10 mouse cellular contexts compared by ENCODE assay signal in the genomic region with DNA sequence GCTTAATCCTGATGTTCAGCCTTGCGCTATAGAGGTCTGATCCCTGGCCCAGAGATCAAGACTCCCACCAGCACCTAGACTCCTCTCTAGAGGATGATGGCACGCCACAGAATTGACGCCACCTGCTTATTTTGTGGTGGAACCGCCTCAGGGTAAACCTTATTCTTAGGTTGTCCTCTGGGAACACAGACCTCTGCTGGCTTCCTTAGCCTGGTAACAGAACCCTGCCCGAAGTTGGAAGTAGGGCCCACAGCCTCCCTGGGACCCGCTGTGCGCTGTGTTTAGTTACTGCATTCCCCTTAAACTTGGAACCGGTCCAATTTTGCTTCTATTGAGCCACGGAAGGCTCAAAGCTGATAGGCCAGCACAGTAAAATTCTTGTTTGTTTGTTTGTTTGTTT. TPM values are rescaled to one million over a fixed set of nuclear protein-coding genes. Genes with fewer than 3 reads are reported as not detected.
DNase-seq lines count a peak whose midpoint lies in the region; ATAC-seq and TF ChIP-seq lines count a peak whose summit lies in the region.
"Had no signal": no experiment of that assay in that cellular context is flagged by ENCODE, and none has a peak within 500 bp of the region (broad histone marks: within the 10 kb centered on the region; RNA-seq: fewer than 3 reads in every experiment).

No protein-coding gene starts in this region.

- H3K4me2 ChIP-seq in hindbrain, embryonic 11.5 days (replicated peaks; ENCODE audit: low read depth, low read length) = no peak overlapping the region
- no peak overlapping the region for H3K4me2 ChIP-seq in hindbrain, embryonic 12.5 days (replicated peaks)
- peak overlapping the region; percentile 80 for H3K4me2 ChIP-seq in embryonic facial prominence, embryonic 13.5 days
- no peak overlapping the region; the same call in 1 of the 2 replicates for H3K4me2 ChIP-seq in limb, embryonic 14.5 days (replicated peaks; ENCODE audit: low read depth, low read length, severe bottlenecking)

- intact Hi-C loops in left cerebral cortex, postnatal 14 days (cut with DNase I) = no loop called here

- TF ChIP-seq POLR2A in limb, embryonic 14.5 days (IDR thresholded peaks at IDR 0.05; ENCODE audit: borderline replicate concordance, extremely low read depth, insufficient read depth, insufficient read length) = no peak

- H3K4me3 ChIP-seq in hindbrain, embryonic 11.5 days (ENCODE audit: low read depth, low read length) = no peak overlapping the region
- H3K4me3 ChIP-seq in hindbrain, embryonic 12.5 days = no peak overlapping the region
- no peak overlapping the region for H3K4me3 ChIP-seq in ES-E14 (ENCODE audit: insufficient read depth in 1 of 2, low read depth in 1 of 2, low read length in 2 of 2, poor library complexity in 1 of 2, severe bottlenecking in 1 of 2)
- peak overlapping the region; percentile 46; the same call in 1 of the 2 replicates for H3K4me3 ChIP-seq in embryonic facial prominence, embryonic 13.5 days
- H3K4me3 ChIP-seq in limb, embryonic 14.5 days (replicated peaks; ENCODE audit: low read length) = peak overlapping the region; percentile 41

- no peak overlapping the region for H3K9ac ChIP-seq in hindbrain, embryonic 11.5 days (ENCODE audit: low read depth, low read length)
- H3K9ac ChIP-seq in hindbrain, embryonic 12.5 days = no peak overlapping the region
- H3K9ac ChIP-seq in ES-E14 (ENCODE audit: insufficient read depth, low read depth, low read length, poor library complexity, severe bottlenecking) = no peak overlapping the region
- H3K9ac ChIP-seq in embryonic facial prominence, embryonic 13.5 days = no peak overlapping the region
- no peak overlapping the region for H3K9ac ChIP-seq in limb, embryonic 14.5 days (ENCODE audit: low read depth, low read length, severe bottlenecking)

- no peak for ATAC-seq in hindbrain, embryonic 11.5 days (ENCODE audit: low FRiP score)
- ATAC-seq in hindbrain, embryonic 12.5 days (ENCODE audit: low FRiP score) = no peak
- ATAC-seq in embryonic facial prominence, embryonic 13.5 days (ENCODE audit: insufficient number of reproducible peaks, insufficient read depth, low FRiP score, low TSS enrichment, low read depth) = no peak
- no peak for ATAC-seq in limb, embryonic 14.5 days (ENCODE audit: low FRiP score, low read depth)

- DNase-seq in hindbrain, embryonic 11.5 days (ENCODE audit: low spot score) = peak; percentile 55
- DNase-seq in ES-E14 (ENCODE audit: low read depth, low spot score) = no peak
- DNase-seq in limb, embryonic 14.5 days (ENCODE audit: low spot score) = peak; percentile 62
- DNase-seq in left cerebral cortex, postnatal 14 days (ENCODE audit: low spot score in 2 of 2) = no peak
- DNase-seq in urinary bladder, adult 18-20 months (ENCODE audit: low spot score in 2 of 2) = no peak
- no peak for DNase-seq in cerebellum, adult 11 months
- DNase-seq: cerebellum, adult 8-10 months had no signal

- H3K9me3 ChIP-seq in hindbrain, embryonic 11.5 days (ENCODE audit: control insufficient read depth, low read length) = no peaks in the 10 kb centered on the region
- H3K9me3 ChIP-seq in hindbrain, embryonic 12.5 days (replicated peaks) = no peaks in the 10 kb centered on the region
- no peaks in the 10 kb centered on the region for H3K9me3 ChIP-seq in ES-E14 (ENCODE audit: control insufficient read depth, insufficient read depth, low read depth, low read length)
- no peaks in the 10 kb centered on the region for H3K9me3 ChIP-seq in embryonic facial prominence, embryonic 13.5 days
- H3K9me3 ChIP-seq in limb, embryonic 14.5 days (ENCODE audit: control insufficient read depth, low read length) = no peaks in the 10 kb centered on the region

- H3K4me1 ChIP-seq in hindbrain, embryonic 11.5 days (replicated peaks; ENCODE audit: control insufficient read depth, insufficient read depth, low read length) = peaks cover 10% of the 10 kb centered on the region; the same call in 1 of the 2 replicates
- H3K4me1 ChIP-seq in hindbrain, embryonic 12.5 days = peaks cover 28% of the 10 kb centered on the region
- peaks cover 0 to 8% of the 10 kb centered on the region in 2 experiments; a peak in 1 of 4 replicates for H3K4me1 ChIP-seq in ES-E14 (ENCODE audit: control insufficient read depth in 2 of 2, insufficient read depth in 2 of 2, low read length in 2 of 2, poor library complexity in 1 of 2)
- peaks cover 43% of the 10 kb centered on the region for H3K4me1 ChIP-seq in embryonic facial prominence, embryonic 13.5 days
- H3K4me1 ChIP-seq in limb, embryonic 14.5 days (ENCODE audit: control insufficient read depth, insufficient read depth, low read length) = peaks cover 24% of the 10 kb centered on the region

- H3K36me3 ChIP-seq in hindbrain, embryonic 11.5 days (ENCODE audit: control insufficient read depth, insufficient read depth, low read length) = no peaks in the 10 kb centered on the region
- no peaks in the 10 kb centered on the region for H3K36me3 ChIP-seq in hindbrain, embryonic 12.5 days
- no peaks in the 10 kb centered on the region for H3K36me3 ChIP-seq in ES-E14 (ENCODE audit: control insufficient read depth, insufficient read depth, low read length, poor library complexity, severe bottlenecking)
- no peaks in the 10 kb centered on the region for H3K36me3 ChIP-seq in embryonic facial prominence, embryonic 13.5 days
- no peaks in the 10 kb centered on the region for H3K36me3 ChIP-seq in limb, embryonic 14.5 days (ENCODE audit: control insufficient read depth, insufficient read depth, low read length)

- under 1% methylated on average over 9 of the region's 9 CpGs for WGBS in hindbrain, embryonic 11.5 days
- 2% methylated on average over 9 of the region's 9 CpGs for WGBS in hindbrain, embryonic 12.5 days
- 4% methylated on average over 9 of the region's 9 CpGs for WGBS in embryonic facial prominence, embryonic 13.5 days
- 5% methylated on average over 9 of the region's 9 CpGs for WGBS in limb, embryonic 14.5 days

- H3K27ac ChIP-seq in hindbrain, embryonic 11.5 days (ENCODE audit: low read depth, low read length) = no peak overlapping the region
- no peak overlapping the region for H3K27ac ChIP-seq in hindbrain, embryonic 12.5 days
- no peak overlapping the region for H3K27ac ChIP-seq in ES-E14 (ENCODE audit: insufficient read depth, low read depth, low read length, poor library complexity, severe bottlenecking)
- no peak overlapping the region for H3K27ac ChIP-seq in embryonic facial prominence, embryonic 13.5 days
- H3K27ac ChIP-seq in limb, embryonic 14.5 days (replicated peaks; ENCODE audit: low read depth, low read length) = no peak overlapping the region

- in situ Hi-C loops in ES-E14 (cut with MboI; ENCODE audit: low sequenced_read_pairs in 2 of 2, unreplicated experiment in 2 of 2) = no loop called here

- peaks cover 48% of the 10 kb centered on the region for H3K27me3 ChIP-seq in hindbrain, embryonic 11.5 days (ENCODE audit: control insufficient read depth, insufficient read depth, low read length)
- peaks cover 56% of the 10 kb centered on the region for H3K27me3 ChIP-seq in hindbrain, embryonic 12.5 days
- peaks cover 79% of the 10 kb centered on the region for H3K27me3 ChIP-seq in embryonic facial prominence, embryonic 13.5 days
- peaks cover 70% of the 10 kb centered on the region for H3K27me3 ChIP-seq in limb, embryonic 14.5 days (ENCODE audit: control insufficient read depth, insufficient read depth, low read length)

TF ChIP-seq in ES-E14, 5 proteins besides CTCF, POLR2A, EP300 and RAD21:
- TF ChIP-seq CHD2 (IDR thresholded peaks at IDR 0.05; ENCODE audit: low read depth, low read length) = no peak
- no peak for TF ChIP-seq HCFC1 (IDR thresholded peaks at IDR 0.05; ENCODE audit: borderline replicate concordance, insufficient read depth, low read length)
- no peak for TF ChIP-seq ZC3H11A (IDR thresholded peaks at IDR 0.05; ENCODE audit: borderline replicate concordance, low read depth, low read length)
- no peak for TF ChIP-seq MAFK (IDR thresholded peaks at IDR 0.05; ENCODE audit: insufficient read depth, low read depth, low read length)
- TF ChIP-seq ZNF384 (IDR thresholded peaks at IDR 0.05; ENCODE audit: low read depth, low read length) = 0 out of 2 replicates have a peak, but pooled peaks have one; percentile 49

RNA-seq across cellular contexts. Expression of a gene that starts 2.3 kb away (rescaled TPM):
- polyA plus RNA-seq in hindbrain, embryonic 11.5 days (2014; fragmentation: Nextera tagmentation; extraction: Ambion mirVana) = 3.0 and 4.0 TPM in 2 replicates
- polyA plus RNA-seq in hindbrain, embryonic 12.5 days (2016; fragmentation: Nextera tagmentation; extraction: Ambion mirVana) = 7.6 and 9.1 TPM in 2 replicates
- total RNA-seq in ES-E14 (2012; rRNA removed) = 2.4 and 15.2 TPM in 2 replicates
- 2.0 and 3.3 TPM in 2 replicates for polyA plus RNA-seq in embryonic facial prominence, embryonic 13.5 days (2015; fragmentation: Nextera tagmentation; extraction: Ambion mirVana)
- 1.8 and 2.6 TPM in 2 replicates for polyA plus RNA-seq in limb, embryonic 14.5 days (2012; rRNA removed)
- 2.5 and 2.7 TPM in 2 replicates for polyA plus RNA-seq in limb, embryonic 14.5 days (2014; fragmentation: Nextera tagmentation; extraction: Ambion mirVana)
- total RNA-seq in left cerebral cortex, postnatal 14 days (2021) = 1 to 10 TPM; 3.3 to 4.2 TPM
- total RNA-seq: MEL had no signal

Comparison
In these comparisons a context has a peak if more than half of its experiments do, and no peak if none do; other contexts are left out.
1. DNase-seq: peak in hindbrain, embryonic 11.5 days (single experiment) and limb, embryonic 14.5 days (single experiment); none in ES-E14 (single experiment), left cerebral cortex, postnatal 14 days (0 of 2), urinary bladder, adult 18-20 months (0 of 2) and cerebellum, adult 11 months (single experiment).
2. H3K4me3 ChIP-seq: peak in embryonic facial prominence, embryonic 13.5 days (single experiment) and limb, embryonic 14.5 days (single experiment); none in hindbrain, embryonic 11.5 days (single experiment), hindbrain, embryonic 12.5 days (single experiment) and ES-E14 (0 of 2).